Mouse (Mus musculus) testis, adult 2 months (tissue): ENCODE results near the gene Btbd18. TPM values are rescaled to one million over a fixed set of nuclear protein-coding genes. Genes with fewer than 3 reads are reported as not detected.

ENCODE experiments used
- H3K27ac ChIP-seq: fragments of 200-500 bp; 2 replicates; pipeline ENCODE4 v1.5.1; 2012; ENCODE audit warnings: low read depth, low read length; ENCODE audit not compliant: control insufficient read depth, insufficient read depth
- H3K27me3 ChIP-seq: fragments of 200-500 bp; 2 replicates; pipeline ENCODE4 v1.6.1; 2012; ENCODE audit warnings: mild to moderate bottlenecking, low read length, moderate library complexity; ENCODE audit not compliant: control insufficient read depth, insufficient read depth
- H3K36me3 ChIP-seq: fragments of 200-500 bp; 2 replicates; pipeline ENCODE4 v1.6.1; 2012; ENCODE audit warnings: mild to moderate bottlenecking, low read length; ENCODE audit not compliant: control insufficient read depth, insufficient read depth
- H3K4me1 ChIP-seq: fragments of 200-500 bp; 2 replicates; pipeline ENCODE4 v1.6.1; 2012; ENCODE audit warnings: low read length; ENCODE audit not compliant: control insufficient read depth, insufficient read depth
- H3K4me3 ChIP-seq: fragments of 200-500 bp; 2 replicates; pipeline ENCODE4 v1.5.1; 2012; ENCODE audit warnings: low read depth, mild to moderate bottlenecking, low read length, moderate library complexity, mixed read lengths; ENCODE audit not compliant: control insufficient read depth
- CTCF ChIP-seq: fragments of 200-500 bp; IDR thresholded peaks from 2 replicates; pipeline ENCODE4 v1.5.1; 2012; ENCODE audit warnings: low read depth, mild to moderate bottlenecking, inconsistent platforms, low read length, moderate library complexity; ENCODE audit not compliant: control insufficient read depth, insufficient read depth, insufficient replicate concordance
- POLR2A ChIP-seq: fragments of 200-500 bp; IDR thresholded peaks from 2 replicates; pipeline ENCODE4 v1.6.1; 2012; ENCODE audit warnings: low read depth, mild to moderate bottlenecking, inconsistent platforms, low read length, moderate library complexity; ENCODE audit not compliant: control insufficient read depth
- polyA plus RNA-seq: library from polyadenylated mRNA; depleted of rRNA; stranded (reverse); fragments of >200 nt; gene quantifications from 2 replicates; pipeline ENCODE4 v1.2.3, GENCODE M21; 2012; rRNA removed

Btbd18 gene
- polyA plus RNA-seq, result 4.1 and 4.2 TPM in 2 replicates

DNA sequence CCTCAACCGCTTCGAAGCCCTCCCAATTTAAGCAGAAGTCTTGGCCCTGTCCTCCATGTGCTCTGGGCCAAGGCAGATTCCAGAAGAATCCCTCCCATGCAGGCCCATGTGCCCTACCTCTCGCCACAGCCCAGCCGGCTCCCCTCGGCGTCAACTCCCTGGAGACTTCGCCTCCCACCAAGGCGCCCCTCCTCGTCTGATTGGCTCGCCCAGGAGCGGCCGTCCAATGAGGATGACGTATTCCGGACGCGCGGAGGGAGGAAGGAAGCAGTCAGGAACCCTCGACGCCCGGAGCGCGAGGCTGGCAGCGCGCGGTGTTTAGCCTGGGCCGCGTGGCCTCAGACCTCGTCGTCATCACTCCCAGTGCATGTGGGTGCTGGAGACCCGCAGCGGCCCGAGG is at the start of gene Btbd18:
TSS of gene Btbd18 (plus strand) at position 274 of the 400 bp plus-strand sequence.
- peak within 1 kb of the TSS; percentile 95 for H3K4me3 ChIP-seq
- H3K4me1 ChIP-seq, result peaks cover 8% of the 10 kb centered on the region
- H3K27ac ChIP-seq, result peak within 1 kb of the TSS; percentile 93
- no peaks in the 10 kb centered on the region for H3K36me3 ChIP-seq
- TF ChIP-seq CTCF (no peak), POLR2A (peak; percentile 86)
- no peaks in the 10 kb centered on the region for H3K27me3 ChIP-seq

DNA sequence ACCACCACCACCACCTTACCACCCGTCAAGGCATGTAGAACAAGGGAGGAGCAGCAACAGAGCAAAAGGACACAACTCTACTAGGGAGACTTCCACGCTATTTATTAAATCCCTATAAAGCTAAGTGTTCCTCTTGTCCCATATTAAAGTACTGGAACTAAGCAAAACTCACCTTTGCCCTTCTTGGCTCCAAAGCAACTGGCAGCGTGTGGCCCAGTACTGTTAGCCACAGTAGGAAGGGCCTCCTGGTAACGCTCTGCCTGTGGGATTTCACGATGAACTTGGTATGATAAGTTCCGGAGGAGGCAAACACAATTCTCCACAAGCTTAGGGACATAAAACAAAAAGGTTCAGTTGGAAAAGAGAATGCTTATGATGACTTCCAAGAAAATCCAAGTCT is 46.1 kb upstream of the Btbd18 start:
- Histone ChIP-seq H3K36me3 (peaks cover 7% of the 10 kb centered on the region), H3K27ac (no peak overlapping the region), H3K4me1 (no peaks in the 10 kb centered on the region), H3K4me3 (no peak overlapping the region), H3K27me3 (no peaks in the 10 kb centered on the region)
- TF ChIP-seq POLR2A (no peak), CTCF (no peak)

DNA sequence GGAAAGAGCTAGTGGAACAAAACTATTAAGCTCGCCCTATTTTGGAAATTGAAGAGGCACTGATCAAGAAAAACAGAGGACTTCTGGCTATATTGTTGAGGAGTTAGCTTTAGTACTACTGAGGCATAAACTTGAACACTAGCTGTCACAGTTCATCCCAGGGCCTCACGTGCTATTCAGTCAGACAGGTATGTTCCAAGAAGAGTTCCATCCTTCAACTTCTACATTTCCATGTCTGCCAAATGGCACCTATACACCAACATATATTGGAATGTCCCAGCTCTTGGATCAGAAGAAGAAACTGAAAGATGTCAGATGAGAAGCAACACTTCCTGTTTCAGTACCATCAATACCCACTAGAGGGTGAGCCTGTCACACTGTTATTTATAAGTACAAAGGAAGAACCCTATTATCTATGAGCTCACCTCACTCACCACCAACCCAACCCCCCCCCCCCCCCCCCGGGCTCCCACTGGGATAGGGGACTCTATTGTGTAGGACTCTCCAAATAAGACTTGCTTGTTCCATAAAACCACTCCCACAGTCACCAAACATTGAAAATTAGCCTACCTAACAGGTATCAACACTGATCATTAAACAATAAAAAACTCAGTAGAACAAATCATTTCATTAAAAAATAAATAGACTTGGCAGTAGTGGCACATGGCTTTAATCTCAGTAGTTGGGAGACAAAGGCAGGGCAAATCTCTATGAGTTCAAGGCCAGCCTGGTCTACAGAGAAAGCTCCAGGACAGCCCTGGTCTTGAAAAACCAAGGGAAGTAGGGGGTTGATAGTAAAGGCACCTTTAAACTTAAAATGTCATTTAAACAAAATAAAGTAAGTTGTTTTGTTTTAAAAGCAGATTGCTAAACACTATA is 41.0 kb upstream of the Btbd18 start:
- Histone ChIP-seq H3K4me1 (no peaks in the 10 kb centered on the region), H3K4me3 (no peak overlapping the region), H3K27me3 (no peaks in the 10 kb centered on the region), H3K36me3 (peaks cover 7% of the 10 kb centered on the region), H3K27ac (no peak overlapping the region)
- TF ChIP-seq CTCF (no peak), POLR2A (no peak)

DNA sequence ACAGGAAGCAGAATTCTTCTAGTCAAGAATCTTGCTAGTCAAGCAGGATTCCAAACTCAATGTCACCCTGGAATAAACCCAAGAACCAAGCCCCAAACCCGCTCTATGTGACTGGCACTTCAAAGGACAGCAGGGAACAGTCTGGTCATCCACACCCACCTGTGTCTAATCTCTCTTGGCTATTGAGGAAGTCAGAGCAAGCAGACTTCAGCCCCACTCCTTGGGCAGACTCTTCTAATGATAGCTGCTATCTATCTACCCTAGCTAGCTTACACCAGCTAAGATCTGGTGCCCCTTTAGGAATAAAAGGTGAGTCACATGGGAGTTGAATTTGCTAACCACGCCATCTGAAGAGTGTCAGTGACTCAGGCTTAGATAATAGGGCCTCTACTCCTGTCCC is 40.0 kb upstream of the Btbd18 start:
- TF ChIP-seq POLR2A (no peak), CTCF (no peak)
- H3K27ac ChIP-seq, result peak overlapping the region; percentile 53
- H3K36me3 ChIP-seq, result peaks cover 7% of the 10 kb centered on the region
- no peaks in the 10 kb centered on the region for H3K4me1 ChIP-seq
- H3K4me3 ChIP-seq, result no peak overlapping the region
- no peaks in the 10 kb centered on the region for H3K27me3 ChIP-seq

DNA sequence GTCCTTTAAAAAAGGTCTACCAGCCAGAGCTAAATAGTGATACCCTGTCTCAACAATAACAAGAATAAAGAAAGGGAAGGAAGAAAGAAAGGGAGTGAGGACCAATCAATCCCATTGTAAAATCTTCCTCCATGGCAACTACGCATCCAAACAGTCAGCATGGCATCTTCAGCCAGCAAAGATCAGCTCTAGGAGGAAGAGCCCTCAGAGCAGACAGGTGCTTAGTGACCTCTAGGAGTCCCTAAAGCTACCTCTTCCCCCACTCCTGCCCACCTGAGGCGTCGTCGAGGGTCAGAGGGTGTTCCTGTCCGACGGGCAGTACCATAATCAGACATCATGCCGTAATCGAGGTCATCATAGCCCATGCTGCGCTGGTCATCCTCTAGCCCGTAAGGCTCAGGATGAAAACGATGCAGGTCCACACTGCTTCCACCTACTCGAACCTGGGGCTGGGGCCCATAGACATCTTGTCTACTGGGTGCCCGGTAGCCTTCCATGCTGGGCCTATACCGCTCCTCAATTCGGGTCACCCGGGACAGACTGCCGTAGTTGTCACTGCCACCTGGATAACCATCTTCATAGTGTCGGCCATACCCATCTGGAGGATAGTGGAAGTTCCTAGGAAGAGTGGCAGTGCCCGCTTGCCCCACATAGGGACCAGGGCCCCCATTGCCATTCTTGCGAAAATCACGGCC is 39.1 kb upstream of the Btbd18 start:
- H3K4me1 ChIP-seq, result peaks cover 3% of the 10 kb centered on the region
- no peak overlapping the region for H3K27ac ChIP-seq
- TF ChIP-seq CTCF (no peak), POLR2A (no peak)
- H3K36me3 ChIP-seq, result peaks cover 5% of the 10 kb centered on the region
- no peak overlapping the region for H3K4me3 ChIP-seq
- H3K27me3 ChIP-seq, result no peaks in the 10 kb centered on the region

DNA sequence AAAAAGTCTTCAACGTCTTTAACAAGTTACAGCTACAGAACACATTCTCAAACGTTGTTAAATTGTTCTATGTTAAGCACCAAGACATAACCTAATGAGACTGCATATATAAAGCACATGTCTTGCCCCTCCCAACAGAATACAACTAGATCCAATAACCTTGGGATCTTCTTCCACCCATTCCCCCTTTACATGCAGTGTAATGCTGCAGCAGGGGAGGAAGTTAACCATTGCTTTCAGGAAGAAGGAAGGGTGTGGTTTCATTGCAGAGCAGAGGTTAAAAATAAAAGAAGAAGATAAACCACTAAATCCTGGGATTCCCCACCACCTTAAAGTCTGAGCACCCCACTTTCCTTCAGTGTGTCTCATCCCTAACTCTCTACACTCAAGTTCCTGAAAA is 36.2 kb upstream of the Btbd18 start:
- Histone ChIP-seq H3K36me3 (peaks cover 3% of the 10 kb centered on the region), H3K27ac (peak overlapping the region; percentile 67)
- TF ChIP-seq POLR2A, result no peak
- TF ChIP-seq CTCF, result no peak

DNA sequence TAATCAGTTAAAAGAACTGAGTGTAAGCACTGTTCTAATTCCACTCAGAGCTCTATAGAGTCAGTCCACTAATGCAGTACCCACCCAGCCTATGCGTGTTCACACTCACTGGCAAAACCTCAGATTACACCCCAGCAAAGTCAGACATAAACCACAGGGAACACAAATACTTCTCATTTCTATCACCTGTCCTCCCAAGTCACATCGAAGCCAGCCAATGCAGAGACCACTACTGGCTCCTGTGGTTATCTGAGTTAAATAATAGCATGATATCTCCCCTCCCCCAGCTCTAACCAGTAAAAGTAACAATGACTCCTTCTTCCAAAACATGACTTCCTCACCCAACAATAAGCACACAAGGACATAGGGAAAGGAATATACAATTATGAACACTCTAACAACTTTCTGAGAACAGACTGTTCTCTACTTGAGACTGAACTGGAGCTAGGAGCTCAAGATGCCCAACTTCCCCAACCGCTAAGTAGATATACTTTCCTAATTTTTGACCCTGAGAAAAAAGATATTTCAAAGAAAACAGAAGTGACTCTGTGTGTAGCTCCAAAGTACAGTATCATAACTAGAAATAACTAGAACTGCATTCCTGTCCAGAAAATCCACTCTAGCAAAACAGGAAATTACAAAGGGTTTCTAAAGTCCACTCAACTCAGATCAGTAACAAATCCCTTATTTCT is 35.3 kb upstream of the Btbd18 start:
- TF ChIP-seq POLR2A (no peak), CTCF (no peak)
- H3K27me3 ChIP-seq, result no peaks in the 10 kb centered on the region
- H3K4me3 ChIP-seq, result no peak overlapping the region
- peaks cover 3% of the 10 kb centered on the region for H3K4me1 ChIP-seq
- H3K36me3 ChIP-seq, result peaks cover 3% of the 10 kb centered on the region
- H3K27ac ChIP-seq, result peak overlapping the region; percentile 58; the same call in 1 of the 2 replicates

More for the DNA sequence above, 36.2 kb upstream of the Btbd18 start:
- Histone ChIP-seq H3K27me3 (no peaks in the 10 kb centered on the region), H3K4me1 (peaks cover 3% of the 10 kb centered on the region), H3K4me3 (no peak overlapping the region)
